Mouse (Mus musculus) G1E (cell line): ENCODE results near the gene Mum1l1. TPM values are rescaled to one million over a fixed set of nuclear protein-coding genes. Genes with fewer than 3 reads are reported as not detected.

Source experiments
- ATAC-seq: 2 replicates; pipeline ENCODE4 v1.8.0; 2016; ENCODE audit warnings: mild to moderate bottlenecking; ENCODE audit not compliant: insufficient number of reproducible peaks, poor library complexity, low FRiP score, severe bottlenecking; ENCODE audit errors: extremely low read depth
- DNase-seq: peaks from one replicate; pipeline ENCODE4 v3.0.0; 2012; ENCODE audit warnings: low spot score
- H3K27me3 ChIP-seq: 2 replicates; pipeline ENCODE4 v1.6.1; 2012; ENCODE audit warnings: mild to moderate bottlenecking, low read length, inconsistent platforms; ENCODE audit not compliant: insufficient read depth
- H3K36me3 ChIP-seq: replicated peaks from 2 replicates; pipeline ENCODE3; 2012; ENCODE audit warnings: mild to moderate bottlenecking, inconsistent platforms
- H3K4me1 ChIP-seq: 2 replicates; pipeline ENCODE4 v1.6.1; 2012; ENCODE audit warnings: low read depth, low read length, inconsistent platforms, mixed read lengths; ENCODE audit not compliant: insufficient read depth
- H3K4me3 ChIP-seq: 2 replicates; pipeline ENCODE4 v1.5.1; 2012; ENCODE audit warnings: low read depth, mild to moderate bottlenecking, inconsistent platforms, low read length, moderate library complexity, mixed read lengths
- H3K9me3 ChIP-seq: replicated peaks from 2 replicates; pipeline ENCODE4 v1.6.1; 2012; ENCODE audit warnings: inconsistent platforms
- CTCF ChIP-seq: IDR thresholded peaks from 2 replicates; pipeline ENCODE4 v1.5.1; 2012; ENCODE audit warnings: low read depth, low read length, inconsistent platforms, mixed read lengths
- GATA1 ChIP-seq: IDR thresholded peaks from 2 replicates; pipeline ENCODE4 v1.6.1; 2012; ENCODE audit warnings: borderline replicate concordance, low read length, inconsistent platforms, mixed read lengths
- GATA2 ChIP-seq: IDR thresholded peaks from 2 replicates; pipeline ENCODE4 v1.6.1; 2012; ENCODE audit warnings: low read depth, low read length, inconsistent platforms, borderline replicate concordance
- POLR2AphosphoS5 ChIP-seq: IDR thresholded peaks from 2 replicates; pipeline ENCODE4 v1.6.1; 2012; ENCODE audit warnings: low read depth, low read length, inconsistent platforms; ENCODE audit not compliant: insufficient replicate concordance
- TAL1 ChIP-seq: conservative IDR thresholded peaks from 2 replicates; pipeline ENCODE4 v1.6.1; 2012; ENCODE audit warnings: low read depth, low read length, inconsistent platforms, mixed read lengths
- polyA plus RNA-seq: library from polyadenylated mRNA; stranded (reverse); fragments of >175 nt; gene quantifications from 2 replicates; pipeline ENCODE4 v1.2.3, GENCODE M21; 2012
- total RNA-seq, 2 experiments: library from RNA; stranded (forward) in 1 of 2; stranded (reverse) in 1 of 2; fragments of 200-1000 nt in 1 of 2; fragments of >200 nt in 1 of 2; fragmentation: Nextera tagmentation in 1 of 2; gene quantifications; 2 replicates each; pipeline ENCODE4 v1.2.3; 2014 to 2017

Gene Mum1l1
- total and polyA plus RNA-seq, 3 experiments = not detected

DNA sequence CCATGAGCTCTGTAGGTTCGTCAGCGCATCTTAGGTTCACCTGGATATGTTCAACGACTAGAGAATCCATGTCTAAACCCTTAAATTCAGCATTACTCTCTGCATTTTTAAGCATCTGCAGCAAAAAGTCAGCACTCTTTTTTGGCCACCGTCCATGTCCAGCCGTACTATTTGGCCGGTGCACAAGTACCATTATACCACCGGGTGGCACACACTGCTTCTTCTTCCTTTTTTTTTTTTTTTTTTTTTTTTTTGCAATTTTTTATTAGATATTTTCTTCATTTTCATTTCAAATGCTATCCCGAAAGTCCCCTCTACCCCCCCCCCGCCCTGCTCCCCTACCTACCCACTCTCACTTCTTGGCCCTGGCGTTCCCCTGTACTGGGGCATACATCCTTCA is 47.2 kb downstream of the Mum1l1 start:
- H3K36me3 ChIP-seq = no peaks in the 10 kb centered on the region
- H3K27me3 ChIP-seq = no peaks in the 10 kb centered on the region
- no peak overlapping the region for H3K4me3 ChIP-seq
- no peaks in the 10 kb centered on the region for H3K9me3 ChIP-seq
- TF ChIP-seq CTCF (no peak), TAL1 (no peak), GATA2 (no peak), POLR2AphosphoS5 (no peak), GATA1 (no peak)
- H3K4me1 ChIP-seq = no peaks in the 10 kb centered on the region
- ATAC-seq = no peak
- DNase-seq = no peak

DNA sequence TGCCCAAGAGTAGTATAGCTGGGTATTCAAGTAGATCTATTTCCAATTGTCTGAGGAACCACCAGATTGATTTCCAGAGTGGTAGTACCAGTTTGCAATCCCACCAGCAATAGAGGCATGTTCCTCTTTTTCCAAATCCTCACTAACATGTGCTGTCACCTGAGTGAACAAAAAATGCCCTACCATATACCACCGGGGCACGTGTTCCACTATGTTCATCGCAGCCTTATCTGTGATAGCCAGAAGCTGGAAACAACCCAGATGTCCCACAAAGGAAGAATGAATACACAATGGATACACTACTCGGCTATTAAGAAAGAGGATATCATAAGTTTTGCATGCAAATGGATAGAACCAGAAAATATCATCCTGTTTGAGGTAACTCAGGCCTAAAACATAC is 72.1 kb downstream of the Mum1l1 start:
- DNase-seq = no peak
- Histone ChIP-seq H3K4me3 (no peak overlapping the region), H3K4me1 (no peaks in the 10 kb centered on the region), H3K36me3 (no peaks in the 10 kb centered on the region), H3K27me3 (no peaks in the 10 kb centered on the region), H3K9me3 (no peaks in the 10 kb centered on the region)
- TF ChIP-seq CTCF (no peak), GATA2 (no peak), TAL1 (no peak), POLR2AphosphoS5 (no peak), GATA1 (no peak)
- ATAC-seq = no peak

Other genes starting within 250 kb of the Mum1l1 start
- gene Serpina7, start 124.8 kb upstream of the Mum1l1 start, total RNA-seq (2014; fragmentation: Nextera tagmentation) = not detected in 2 replicates
- 0.16 TPM in 1 of 2 replicates, not detected in the other for gene Serpina7, start 124.8 kb upstream of the Mum1l1 start, total RNA-seq (2017)
- gene Serpina7, start 124.8 kb upstream of the Mum1l1 start, polyA plus RNA-seq = not detected in 2 replicates
- not detected in 2 replicates for gene 4930513O06Rik, start 123.8 kb upstream of the Mum1l1 start, total RNA-seq (2014; fragmentation: Nextera tagmentation)
- not detected in 2 replicates for gene 4930513O06Rik, start 123.8 kb upstream of the Mum1l1 start, total RNA-seq (2017)
- gene 4930513O06Rik, start 123.8 kb upstream of the Mum1l1 start, polyA plus RNA-seq = not detected in 2 replicates
- not detected in 2 replicates for gene 4933428M09Rik, start 30.8 kb upstream of the Mum1l1 start, total RNA-seq (2014; fragmentation: Nextera tagmentation)
- gene 4933428M09Rik, start 30.8 kb upstream of the Mum1l1 start, total RNA-seq (2017) = 0.27 TPM in 1 of 2 replicates, not detected in the other
- gene 4933428M09Rik, start 30.8 kb upstream of the Mum1l1 start, polyA plus RNA-seq = not detected in 2 replicates
- gene Trap1a, start 123.6 kb downstream of the Mum1l1 start, total RNA-seq (2014; fragmentation: Nextera tagmentation) = not detected in 2 replicates
- not detected in 2 replicates for gene Trap1a, start 123.6 kb downstream of the Mum1l1 start, total RNA-seq (2017)
- not detected in 2 replicates for gene Trap1a, start 123.6 kb downstream of the Mum1l1 start, polyA plus RNA-seq